Mouse (Mus musculus) ovary, adult 10 weeks (tissue): ENCODE measurements around the gene Kcnj14. TPM values are rescaled to one million over a fixed set of nuclear protein-coding genes. Genes with fewer than 3 reads are reported as not detected.

Experiments used
- polyA plus RNA-seq: library from polyadenylated mRNA; stranded (reverse); fragments of 350-450 nt; fragmentation: Illumina TruSeq; extraction: RNeasy Lipid Tissue Mini Kit (QIAGEN cat#74804); gene quantifications from one replicate; pipeline ENCODE4 v1.2.3, GENCODE M21; 2014

The Kcnj14 gene
- polyA plus RNA-seq, result not detected

DNA sequence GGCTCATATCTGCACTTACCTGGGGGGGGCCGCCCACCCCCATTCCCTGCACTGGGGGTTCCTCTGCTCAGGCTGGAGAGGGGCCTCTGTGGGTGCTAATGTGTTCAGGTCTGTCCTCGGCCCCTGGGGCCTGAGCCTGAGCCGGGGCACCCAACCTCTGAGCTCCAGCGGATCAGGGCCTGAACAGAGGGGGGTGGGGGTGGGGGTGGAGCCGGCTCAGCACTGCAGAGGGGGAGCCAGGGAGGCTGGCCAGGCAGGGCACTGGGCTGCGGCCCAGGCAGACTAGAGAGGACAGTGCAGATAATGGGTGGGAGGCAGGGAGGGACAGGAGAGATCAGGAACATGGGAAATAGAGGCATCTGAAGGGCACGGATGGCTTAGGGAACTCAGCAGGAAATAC is at the start of gene Kcnj14:
TSS of gene Kcnj14 (minus strand) at position 185 of the 400 bp plus-strand sequence.

DNA sequence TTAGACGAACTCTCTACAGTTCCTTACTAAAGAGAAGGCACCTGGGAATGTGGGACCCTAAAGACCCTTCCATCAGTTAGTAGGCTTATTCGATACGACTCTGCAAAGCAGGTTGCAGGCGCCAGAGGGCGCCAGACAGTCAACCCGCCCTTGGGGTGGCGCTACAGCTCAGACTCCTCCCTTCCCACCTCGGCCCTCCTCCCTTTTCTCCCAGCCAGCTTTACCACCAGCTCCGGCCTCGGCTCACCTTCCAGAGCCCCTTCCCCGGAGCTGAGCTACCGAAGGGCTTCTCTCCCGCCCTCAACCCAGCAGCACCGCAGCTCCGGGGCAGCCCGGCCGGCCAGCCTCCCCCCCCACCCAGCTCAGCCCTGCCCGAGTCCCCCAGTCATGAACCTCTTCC is 48.0 kb upstream of the Kcnj14 start, which contains the start of gene Kdelr1:
TSS of gene Kdelr1 (plus strand) at position 149 of the 400 bp plus-strand sequence.

GRCm38 (mm10) chr7:45830427-45831127 is 6.0 kb upstream of the Kcnj14 start, which contains the start of gene Grwd1:
Gene Grwd1, minus strand, starts transcription at chr7:45830944.

GRCm38 (mm10) chr7:45813787-45814779 is 10.5 kb downstream of the Kcnj14 start, which contains the start of gene Cyth2:
Gene Cyth2, minus strand, starts transcription at chr7:45814581.

DNA sequence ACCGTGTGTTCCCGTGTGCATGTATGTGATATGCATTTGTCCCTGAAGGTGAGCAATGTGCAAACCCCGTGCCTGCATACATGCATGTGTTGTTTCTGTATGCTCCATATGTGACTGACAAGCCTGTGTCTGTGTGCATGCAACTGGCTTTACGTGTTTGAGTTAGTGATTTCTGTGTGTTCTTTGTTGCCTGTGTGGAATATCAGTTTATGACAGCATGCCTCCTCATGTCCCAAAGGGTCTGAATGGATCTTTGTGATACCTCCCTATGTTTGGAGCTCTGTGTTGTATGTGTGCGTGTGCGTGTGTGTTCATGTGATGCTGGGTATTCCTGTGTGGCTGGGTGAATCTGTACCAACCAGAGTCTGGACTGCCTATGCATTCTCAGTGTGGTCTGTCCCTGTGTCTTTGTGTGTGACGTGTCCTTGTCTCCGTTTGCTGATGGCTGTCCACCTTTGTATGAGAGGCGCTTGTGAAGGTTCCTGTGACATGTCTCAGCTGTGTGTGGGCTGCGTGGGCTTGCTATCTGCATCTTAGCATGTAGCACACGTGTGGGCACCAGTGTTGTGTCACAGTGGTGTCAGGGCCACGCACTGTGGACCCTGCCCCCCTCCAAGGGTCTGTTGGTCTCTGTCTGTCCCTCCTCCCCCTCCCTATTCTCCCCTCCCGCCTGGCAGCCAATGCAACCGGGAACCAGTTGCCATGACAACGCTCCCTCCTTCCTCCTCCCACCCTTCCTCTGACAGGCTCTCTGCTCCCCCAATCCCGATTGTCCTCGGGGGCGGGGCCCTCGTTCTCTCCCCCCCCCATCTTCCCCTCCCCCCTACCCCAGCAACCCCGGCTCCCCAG is 39.8 kb downstream of the Kcnj14 start, which contains the start of gene Sult2b1:
TSS of gene Sult2b1 (minus strand) at position 146 of the 849 bp plus-strand sequence.

DNA sequence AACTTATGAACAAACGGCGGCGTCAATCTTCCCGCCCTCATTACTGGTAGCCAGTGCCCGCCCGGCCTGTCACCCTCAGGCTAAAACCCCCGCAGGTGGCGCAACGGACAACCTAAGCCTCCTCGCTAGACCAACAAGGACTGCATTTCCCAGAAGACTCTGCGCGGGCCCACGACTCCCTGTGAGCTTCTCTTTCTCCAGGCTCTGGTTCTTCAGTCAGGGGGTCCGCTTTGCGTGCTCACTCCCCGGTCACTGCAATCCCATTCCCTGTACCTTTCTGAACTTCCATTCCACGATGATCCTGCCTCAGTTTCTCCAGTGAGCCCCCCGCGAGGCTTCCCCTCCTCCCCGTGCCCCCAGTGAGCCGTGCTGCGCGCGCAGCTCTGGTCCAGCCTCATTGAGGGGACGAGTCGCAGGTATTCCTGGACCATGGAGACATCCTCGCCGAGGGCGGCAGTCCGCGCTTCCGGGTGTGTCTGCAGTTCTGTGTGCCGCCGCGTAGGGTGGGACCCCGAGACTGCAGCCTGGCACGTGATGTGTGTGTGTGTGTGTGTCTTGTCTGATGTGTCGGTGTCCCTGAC is 41.0 kb downstream of the Kcnj14 start, which contains the start of gene Lmtk3:
TSS of gene Lmtk3 (plus strand) at position 228 of the 581 bp plus-strand sequence.

Other genes starting within 250 kb of the Kcnj14 start
- not detected for gene Fgf21, start 209.3 kb downstream of the Kcnj14 start, polyA plus RNA-seq
- not detected for gene Fut1, start 207.5 kb downstream of the Kcnj14 start, polyA plus RNA-seq
- gene Izumo1, start 203.0 kb downstream of the Kcnj14 start, polyA plus RNA-seq, result not detected
- not detected for gene Rasip1, start 197.3 kb downstream of the Kcnj14 start, polyA plus RNA-seq
- 0.51 TPM for gene Mamstr, start 184.8 kb downstream of the Kcnj14 start, polyA plus RNA-seq
- gene Fut2, start 158.4 kb downstream of the Kcnj14 start, polyA plus RNA-seq, result 0.94 TPM
- gene Ntn5, start 140.8 kb downstream of the Kcnj14 start, polyA plus RNA-seq, result not detected
- not detected for gene Sec1, start 130.4 kb downstream of the Kcnj14 start, polyA plus RNA-seq
- not detected for gene Car11, start 124.9 kb downstream of the Kcnj14 start, polyA plus RNA-seq
- gene Dbp, start 119.7 kb downstream of the Kcnj14 start, polyA plus RNA-seq, result 10.6 TPM
- gene Rpl18, start 109.3 kb downstream of the Kcnj14 start, polyA plus RNA-seq, result 1.6 TPM
- 0.40 TPM for gene Sphk2, start 106.8 kb downstream of the Kcnj14 start, polyA plus RNA-seq
- gene Fam83e, start 103.6 kb downstream of the Kcnj14 start, polyA plus RNA-seq, result not detected
- not detected for gene Spaca4, start 99.0 kb downstream of the Kcnj14 start, polyA plus RNA-seq
- gene Lmtk3, start 41.0 kb downstream of the Kcnj14 start, polyA plus RNA-seq, result not detected
- not detected for gene Sult2b1, start 40.1 kb downstream of the Kcnj14 start, polyA plus RNA-seq
- 14.9 TPM for gene Cyth2, start 10.2 kb downstream of the Kcnj14 start, polyA plus RNA-seq
- gene Grwd1, start 6.2 kb upstream of the Kcnj14 start, polyA plus RNA-seq, result 0.86 TPM
- 81.7 TPM for gene Kdelr1, start 48.0 kb upstream of the Kcnj14 start, polyA plus RNA-seq
- gene Grin2d, start 53.6 kb upstream of the Kcnj14 start, polyA plus RNA-seq, result not detected
- gene Syngr4, start 71.9 kb upstream of the Kcnj14 start, polyA plus RNA-seq, result not detected
- gene Tmem143, start 72.2 kb upstream of the Kcnj14 start, polyA plus RNA-seq, result 0.46 TPM
- gene Emp3, start 96.6 kb upstream of the Kcnj14 start, polyA plus RNA-seq, result 2.5 TPM
- 1.1 TPM for gene Ccdc114, start 99.3 kb upstream of the Kcnj14 start, polyA plus RNA-seq
- not detected for gene Abcc6, start 205.5 kb upstream of the Kcnj14 start, polyA plus RNA-seq
- 4.2 TPM for gene Nomo1, start 208.9 kb upstream of the Kcnj14 start, polyA plus RNA-seq